Mouse (Mus musculus) frontal cortex, postnatal 36 days (tissue): Measurements from ENCODE around the gene Soat2.

Source experiments
- DNase-seq, 2 experiments: peaks; one replicate each; pipeline ENCODE4 v3.0.0; 2022; ENCODE audit warnings: low spot score in 2 of 2

The Soat2 gene

DNA sequence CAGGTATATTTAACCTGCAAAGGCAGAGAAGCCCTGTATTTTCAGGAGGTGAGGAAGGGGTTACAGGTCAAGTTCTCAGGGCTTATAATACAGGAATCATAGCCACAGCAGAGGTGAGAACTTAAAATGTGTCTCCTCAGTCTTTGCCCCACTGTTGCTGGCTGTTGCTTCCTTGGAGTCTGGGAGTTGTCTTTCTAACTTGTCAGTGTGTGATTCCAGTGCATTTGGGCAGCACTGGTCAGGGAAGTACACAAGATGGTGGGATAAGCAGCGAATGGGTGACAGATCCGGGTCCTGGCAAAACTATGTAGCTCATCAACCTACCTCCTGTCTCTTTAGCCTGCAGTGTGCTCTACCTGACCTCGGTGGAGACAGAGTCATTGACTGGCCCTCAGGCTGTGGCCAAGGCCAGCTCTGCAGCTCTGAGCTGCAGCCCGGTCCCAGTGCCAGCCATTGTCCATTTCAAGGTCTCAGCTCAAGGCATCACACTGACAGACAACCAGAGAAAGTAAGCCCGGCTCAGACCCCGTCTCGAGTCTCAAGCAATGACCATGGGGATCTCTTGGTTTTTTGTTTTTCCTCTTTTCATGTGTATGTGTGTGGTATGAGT is 35.6 kb upstream of the Soat2 start:
- no peak for DNase-seq

DNA sequence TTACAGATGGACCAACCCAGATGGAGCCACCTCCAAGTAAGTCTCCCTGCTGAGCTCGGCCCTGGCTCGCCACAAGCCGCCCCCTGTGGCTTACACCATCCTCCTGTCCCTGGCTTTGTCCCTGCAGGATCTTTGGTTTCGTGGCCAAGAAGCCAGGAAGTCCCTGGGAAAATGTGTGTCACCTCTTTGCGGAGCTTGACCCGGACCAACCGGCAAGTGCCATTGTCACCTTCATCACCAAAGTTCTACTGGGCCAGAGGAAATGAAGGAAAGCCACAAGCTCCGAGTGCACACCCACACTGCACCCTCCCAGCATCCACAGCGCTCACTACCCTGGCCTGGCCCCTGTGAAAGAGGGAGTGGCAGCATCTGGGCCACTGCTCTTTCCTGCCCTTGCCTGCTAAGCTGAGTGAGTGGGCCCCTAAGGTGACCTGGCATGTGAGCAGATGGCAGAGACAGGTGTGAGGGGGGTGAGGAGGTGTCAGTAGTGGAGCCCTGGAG is 34.5 kb upstream of the Soat2 start:
- DNase-seq, result no peak

- no peak for DNase-seq
These were observed 33.4 kb upstream of the Soat2 start for GRCm38 (mm10) chr15:102116753-102117415.

GRCm38 (mm10) chr15:102117461-102118443 is 32.6 kb upstream of the Soat2 start:
- no peak for DNase-seq

DNA sequence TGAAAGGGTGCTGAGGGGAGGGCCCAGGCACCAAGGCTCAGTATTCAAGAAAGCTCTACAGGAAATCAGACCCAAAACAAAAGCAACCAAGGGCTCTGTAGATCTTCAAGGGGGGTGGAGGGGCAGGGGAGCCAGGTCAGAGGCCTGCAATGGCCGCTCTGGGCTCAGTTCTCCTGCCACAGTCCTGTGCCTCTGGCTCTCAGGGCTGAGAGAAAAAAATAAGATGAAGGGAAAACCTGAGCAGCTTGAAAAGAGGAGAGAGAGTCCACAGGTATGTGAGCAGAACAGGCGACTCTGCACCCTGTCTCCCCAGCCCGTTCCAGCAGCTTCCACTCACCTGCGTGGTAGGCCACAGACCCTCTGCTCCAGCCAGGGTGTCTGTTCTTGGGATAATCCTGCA is 31.7 kb upstream of the Soat2 start:
- no peak for DNase-seq

DNA sequence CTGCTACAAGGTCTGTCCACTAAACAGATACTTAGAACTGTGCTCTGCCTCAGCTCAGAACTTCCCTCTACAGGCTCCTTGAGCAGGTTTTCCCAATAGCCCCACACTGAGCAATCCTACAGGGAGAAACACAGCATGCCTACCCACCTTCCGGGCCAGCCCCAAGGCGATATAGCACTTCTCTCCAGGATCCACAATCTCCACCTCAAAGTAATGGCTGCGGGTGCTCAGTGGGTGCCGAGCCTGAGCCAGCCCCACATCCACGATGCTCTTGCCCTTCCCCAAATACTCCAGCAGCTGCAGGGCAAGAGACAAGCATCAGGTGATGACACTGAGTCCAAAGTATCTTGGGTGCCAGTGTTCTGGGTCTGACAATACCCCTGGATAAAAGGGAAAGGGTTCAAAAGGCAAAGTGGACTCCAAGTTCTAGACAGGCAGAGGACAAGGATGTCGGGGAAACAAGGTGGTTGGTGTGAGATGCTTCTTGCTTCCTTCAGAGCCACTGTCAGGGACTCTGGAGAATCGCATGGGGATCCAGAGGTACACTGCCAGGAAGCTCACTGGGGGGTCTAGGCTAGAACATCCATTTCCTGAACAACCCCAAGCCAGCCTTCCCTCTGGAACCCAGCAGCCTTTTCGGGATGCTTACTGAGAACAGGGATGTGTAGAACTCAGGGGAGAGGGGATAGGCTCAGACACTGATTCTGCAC is 31.1 kb upstream of the Soat2 start:
- DNase-seq, result no peak

DNA sequence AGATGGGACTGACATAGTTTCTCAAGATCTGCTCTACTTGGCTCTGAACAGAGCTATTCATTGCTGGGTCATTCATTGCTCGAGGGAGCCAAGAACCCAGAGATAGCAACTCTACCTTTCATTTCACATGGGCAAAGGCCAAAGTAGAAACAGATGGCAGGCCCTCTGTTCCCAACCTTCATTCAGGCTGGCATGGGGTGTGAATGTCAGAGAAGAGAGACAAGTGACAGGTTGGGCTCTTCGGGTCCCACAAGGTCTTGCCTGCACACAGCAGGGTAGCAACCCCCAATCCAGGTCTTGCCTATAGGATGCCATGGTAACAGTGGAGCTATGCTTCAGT is 30.5 kb upstream of the Soat2 start:
- no peak for DNase-seq

GRCm38 (mm10) chr15:102120530-102120929 is 29.8 kb upstream of the Soat2 start:
- no peak for DNase-seq

DNA sequence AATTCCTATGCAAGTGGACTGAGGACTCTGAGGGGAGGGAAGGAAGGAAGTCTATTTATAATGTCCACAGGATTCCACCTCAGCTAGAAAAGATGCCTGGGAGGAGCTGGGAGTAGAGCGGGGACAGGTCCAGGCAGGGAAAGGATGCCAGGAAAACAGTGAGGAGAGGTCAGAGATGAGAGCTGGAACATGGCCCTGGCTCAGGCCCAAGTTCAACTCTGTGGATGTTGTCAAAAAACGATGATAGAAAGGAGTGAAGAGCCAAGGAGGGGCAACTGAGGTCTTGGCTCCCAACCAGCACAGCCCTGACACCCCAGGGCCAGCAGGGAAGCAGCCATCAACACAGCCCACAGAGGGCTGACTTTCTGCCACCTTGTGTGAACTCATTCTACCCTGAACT is 24.0 kb upstream of the Soat2 start:
- no peak for DNase-seq

GRCm38 (mm10) chr15:102133314-102133713 is 17.0 kb upstream of the Soat2 start:
- DNase-seq, result no peak

DNA sequence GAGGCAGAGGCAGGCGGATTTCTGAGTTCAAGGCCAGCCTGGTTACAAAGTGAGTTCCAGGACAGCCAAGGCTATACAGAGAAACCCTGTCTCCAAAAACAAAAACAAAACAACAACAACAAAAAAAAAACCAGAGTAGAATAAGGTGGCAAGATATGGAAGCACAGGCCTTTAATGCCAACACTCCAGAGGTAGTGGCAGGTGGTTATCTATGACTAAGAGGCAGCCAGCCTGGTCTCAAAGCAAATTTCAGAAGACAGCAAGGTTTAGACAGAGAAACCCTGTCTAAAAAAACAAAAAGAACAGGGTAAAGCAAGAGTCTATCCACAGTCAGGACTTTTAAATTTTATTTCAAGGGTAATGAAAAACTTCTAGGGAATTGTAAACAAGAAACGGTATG is 15.6 kb upstream of the Soat2 start:
- DNase-seq, result no peak

- no peak for DNase-seq
These were observed 14.7 kb upstream of the Soat2 start for GRCm38 (mm10) chr15:102135522-102136128.

GRCm38 (mm10) chr15:102136129-102136758 is 14.1 kb upstream of the Soat2 start, which contains the start of gene Spryd3:
Spryd3 (minus strand) TSS chr15:102136234.
- peak; percentile 99 for DNase-seq

GRCm38 (mm10) chr15:102141120-102141519 is 9.2 kb upstream of the Soat2 start:
- DNase-seq, result no peak

DNA sequence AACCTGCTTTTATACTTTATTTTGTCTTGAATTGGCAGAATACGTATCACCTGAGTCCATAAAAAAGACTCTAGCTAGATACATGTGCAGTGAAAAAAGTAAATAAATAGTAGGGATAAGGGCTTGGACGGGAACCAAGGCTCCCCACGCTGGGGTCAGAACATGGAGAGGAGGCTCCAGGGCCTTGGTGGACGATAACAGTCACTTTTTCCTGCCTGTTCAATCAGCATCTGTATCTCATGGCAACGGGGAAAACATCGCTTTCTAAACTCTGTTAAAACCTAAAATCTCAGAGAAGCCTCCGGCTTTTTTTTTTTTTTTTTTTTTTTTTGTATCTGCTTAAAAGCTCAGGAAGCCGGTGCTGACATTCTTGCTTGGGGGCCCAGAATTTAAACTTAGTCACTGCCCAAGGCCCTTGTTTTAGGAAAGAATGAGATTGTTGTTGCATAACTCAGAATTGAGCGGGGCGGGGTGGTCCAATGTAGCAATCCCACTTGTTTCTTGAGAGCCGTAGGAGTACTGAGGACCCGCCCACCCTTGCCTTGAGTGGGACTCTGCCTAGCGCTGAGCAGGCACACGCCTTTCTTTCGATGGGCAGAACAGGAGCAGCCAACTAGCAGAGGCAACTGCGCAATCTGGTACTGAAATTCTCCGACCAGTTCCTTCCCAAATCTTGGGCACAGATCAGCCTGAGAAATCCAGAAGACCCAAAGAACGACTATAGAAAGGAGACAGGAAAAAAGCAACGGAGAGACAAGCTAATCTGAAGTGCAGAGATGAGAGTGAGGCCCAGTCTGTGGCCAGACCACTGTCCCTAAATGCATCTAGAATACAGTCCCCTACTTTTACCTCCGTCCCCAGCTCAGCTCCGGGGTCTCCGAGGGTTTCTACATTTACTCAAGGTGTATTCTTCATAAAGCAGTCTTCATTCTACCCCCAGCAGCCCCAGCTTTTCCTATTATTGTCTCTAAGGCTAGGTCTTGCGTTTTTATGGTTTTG is 7.1 kb upstream of the Soat2 start:
- peak; percentile 37 to 52 for DNase-seq

DNA sequence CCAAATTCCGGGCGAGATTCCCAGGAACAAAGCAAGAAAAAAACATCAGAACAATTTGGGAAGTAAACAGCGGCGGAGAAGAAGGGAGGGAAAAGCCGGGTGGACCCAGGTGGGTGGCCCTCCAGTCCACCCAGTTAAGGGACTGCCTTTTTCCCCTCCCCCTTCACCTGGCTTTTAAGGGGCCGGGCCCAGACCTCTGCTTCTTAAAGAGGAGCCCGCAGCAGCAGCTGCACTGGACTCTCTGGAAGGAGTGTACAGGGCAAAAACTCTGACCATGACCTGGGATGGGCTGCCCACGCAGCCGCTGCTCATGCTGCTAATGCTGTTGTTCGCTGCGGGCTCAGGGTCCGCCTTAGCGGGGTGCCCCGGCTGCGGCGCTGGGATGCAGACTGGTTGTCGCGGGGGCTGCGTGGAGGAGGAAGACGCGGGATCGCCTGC is 6.0 kb upstream of the Soat2 start, which contains the start of gene Igfbp6:
Igfbp6 (plus strand) TSS at position 89 of the 438 bp plus-strand sequence.
- peak in 1 of 2 experiments; percentile 29 for DNase-seq

DNA sequence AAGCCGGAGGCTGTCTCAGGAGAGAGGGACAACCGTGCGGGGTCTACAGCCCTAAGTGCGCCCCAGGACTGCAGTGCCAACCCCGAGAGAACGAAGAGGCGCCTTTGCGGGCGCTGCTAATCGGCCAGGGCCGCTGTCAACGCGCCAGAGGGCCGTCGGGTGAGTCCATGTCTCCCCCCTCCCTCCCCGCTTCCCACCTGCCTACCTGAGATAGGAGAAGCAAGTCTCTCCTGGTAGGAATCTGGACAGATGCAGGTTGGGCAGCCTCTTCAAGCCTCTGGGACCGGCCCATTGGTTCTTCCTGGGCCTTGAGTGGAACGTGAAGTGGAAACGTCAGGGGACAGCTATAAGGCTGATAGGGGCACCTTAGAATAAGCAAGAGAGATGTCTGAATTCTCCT is 5.6 kb upstream of the Soat2 start:
- DNase-seq, result peak in 1 of 2 experiments; percentile 24

DNA sequence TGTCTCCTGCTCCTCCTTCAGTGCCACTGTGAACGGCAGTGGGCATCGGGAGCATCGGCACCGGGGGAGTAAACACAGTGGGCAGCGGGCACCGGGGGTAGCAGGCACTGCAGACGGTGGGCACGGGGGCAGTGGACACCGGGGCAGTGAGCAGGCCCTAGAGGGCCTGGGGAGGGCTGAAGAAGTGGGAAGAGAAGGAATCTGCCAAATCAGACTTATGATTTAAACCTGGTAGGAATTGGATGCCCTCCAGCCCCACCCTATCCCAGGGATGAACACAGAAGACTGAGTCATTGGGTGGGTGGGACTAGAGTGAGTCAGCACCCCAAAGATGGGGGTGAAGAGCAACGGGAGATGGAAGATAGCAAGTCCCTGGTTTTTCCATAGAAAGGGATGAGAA is 5.0 kb upstream of the Soat2 start:
- peak; percentile 66 to 76 for DNase-seq

DNA sequence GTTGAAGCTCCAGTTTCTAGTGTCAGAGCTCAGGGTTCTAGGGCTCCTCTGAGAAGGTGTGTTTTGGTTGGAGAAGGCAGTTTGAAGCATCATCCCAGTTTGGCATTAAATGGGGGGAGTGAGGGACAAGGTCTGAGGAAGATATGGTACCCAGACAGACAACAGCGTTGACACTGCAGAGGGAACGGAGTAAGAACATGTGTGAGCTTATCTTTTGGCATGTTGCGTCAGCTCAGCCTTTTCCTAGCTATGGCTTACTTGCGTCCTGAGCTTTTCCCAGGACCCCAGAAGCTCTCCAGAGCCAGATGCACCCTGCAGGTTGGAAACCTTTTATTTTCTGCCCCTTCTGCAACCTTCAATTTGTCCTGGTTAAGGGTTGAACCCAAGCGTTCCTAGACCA is 4.2 kb upstream of the Soat2 start:
- no peak for DNase-seq
